Mouse (Mus musculus) limb, embryonic 11.5 days (tissue): Measurements from ENCODE around the gene Mrpl34. TPM values are rescaled to one million over a fixed set of nuclear protein-coding genes. Genes with fewer than 3 reads are reported as not detected.
A peak's percentile ranks its signal among the peaks of the same experiment; 100 is the strongest.

Experiments used
- ATAC-seq: fragments of 200-750 bp; cut with Nextera tagmentation; 2 replicates; pipeline ENCODE4 v1.8.0; 2017; ENCODE audit warnings: low read depth; ENCODE audit not compliant: insufficient number of reproducible peaks, low FRiP score, low TSS enrichment
- DNase-seq: peaks from one replicate; pipeline ENCODE4 v3.0.0-alpha.2; 2015; ENCODE audit warnings: low spot score
- H3K27ac ChIP-seq: fragments of 300-500 bp; sonication (generic); replicated peaks from 2 replicates; pipeline ENCODE4 v1.5.1; 2014; ENCODE audit warnings: low read depth, mild to moderate bottlenecking, low read length
- H3K27me3 ChIP-seq: fragments of 300-500 bp; sonication (generic); 2 replicates; pipeline ENCODE4 v1.6.1; 2014; ENCODE audit warnings: mild to moderate bottlenecking, low read length, mixed read lengths; ENCODE audit not compliant: control insufficient read depth, insufficient read depth
- H3K36me3 ChIP-seq: fragments of 300-500 bp; sonication (generic); 2 replicates; pipeline ENCODE4 v1.6.1; 2014; ENCODE audit warnings: mild to moderate bottlenecking, low read length, moderate library complexity, mixed read lengths; ENCODE audit not compliant: control insufficient read depth, insufficient read depth
- H3K4me1 ChIP-seq: fragments of 300-500 bp; sonication (generic); 2 replicates; pipeline ENCODE4 v1.6.1; 2014; ENCODE audit warnings: low read length, mixed read lengths; ENCODE audit not compliant: control insufficient read depth, insufficient read depth
- H3K4me2 ChIP-seq: fragments of 300-500 bp; sonication (generic); 2 replicates; pipeline ENCODE4 v1.6.1; 2014; ENCODE audit warnings: low read depth, mild to moderate bottlenecking, moderate library complexity; ENCODE audit not compliant: severe bottlenecking
- H3K4me3 ChIP-seq: fragments of 300-500 bp; sonication (generic); 2 replicates; pipeline ENCODE4 v1.5.1; 2014; ENCODE audit warnings: low read depth, low read length
- H3K9ac ChIP-seq: fragments of 300-500 bp; sonication (generic); 2 replicates; pipeline ENCODE4 v1.6.1; 2014; ENCODE audit warnings: mild to moderate bottlenecking, low read length
- H3K9me3 ChIP-seq: fragments of 300-500 bp; sonication (generic); 2 replicates; pipeline ENCODE4 v1.6.1; 2016; ENCODE audit warnings: low read length; ENCODE audit not compliant: control insufficient read depth
- WGBS: fragments of 180-500 bp; shearing (Covaris S2); extraction: QIAGEN DNeasy Blood & Tissue Kit; methylation state at CpG from one replicate; pipeline ENCODE4 v1.1.7; 2014; 5-methylcytosine and 5-hydroxymethylcytosine counted together
- polyA plus RNA-seq: library from polyadenylated mRNA; unstranded; fragments of >200 nt; fragmentation: Nextera tagmentation; extraction: Ambion mirVana; gene quantifications from 2 replicates; pipeline ENCODE4 v1.2.1, GENCODE M21; 2014

The Mrpl34 gene
- polyA plus RNA-seq, 1 experiment from 2014 or later, result 231 TPM

- WGBS, result under 1% methylated on average over 33 of the region's 33 CpGs
- peaks cover 8% of the 10 kb centered on the region; the same call in 1 of the 2 replicates for H3K36me3 ChIP-seq
These were observed 23.1 kb downstream of the Mrpl34 start, which contains the start of gene Gtpbp3 for GRCm38 (mm10) chr8:71487691-71488445. Gtpbp3 (plus strand) TSS chr8:71488103.

GRCm38 (mm10) chr8:71488454-71488853 lies 23.7 kb downstream of the Mrpl34 start:
- WGBS, result 0% methylated on average over 22 of the region's 22 CpGs
- H3K4me2 ChIP-seq, result peak overlapping the region; percentile 100
- H3K9me3 ChIP-seq, result no peaks in the 10 kb centered on the region
- peak overlapping the region; percentile 77; the same call in 1 of the 2 replicates for H3K27ac ChIP-seq
- DNase-seq, result peak; percentile 96
- H3K27me3 ChIP-seq, result no peaks in the 10 kb centered on the region
- H3K4me1 ChIP-seq, result peaks cover 17% of the 10 kb centered on the region
- H3K4me3 ChIP-seq, result peak overlapping the region; percentile 88
- peak; percentile 82 for ATAC-seq
- peaks cover 8% of the 10 kb centered on the region; the same call in 1 of the 2 replicates for H3K36me3 ChIP-seq
- peak overlapping the region; percentile 81 for H3K9ac ChIP-seq

More at GRCm38 (mm10) chr8:71487691-71488445, 23.1 kb downstream of the Mrpl34 start, which contains the start of gene Gtpbp3:
- no peaks in the 10 kb centered on the region for H3K9me3 ChIP-seq
- H3K27ac ChIP-seq, result peak within 1 kb of the TSS; percentile 77; the same call in 1 of the 2 replicates
- H3K27me3 ChIP-seq, result no peaks in the 10 kb centered on the region
- ATAC-seq (no peak; the same call in 1 of the 2 replicates), DNase-seq (peak; percentile 84)
- H3K4me1 ChIP-seq, result peaks cover 17% of the 10 kb centered on the region
- peak within 1 kb of the TSS; percentile 88 for H3K4me3 ChIP-seq
- H3K9ac ChIP-seq, result peak within 1 kb of the TSS; percentile 81
- H3K4me2 ChIP-seq, result peak within 1 kb of the TSS; percentile 100

DNA sequence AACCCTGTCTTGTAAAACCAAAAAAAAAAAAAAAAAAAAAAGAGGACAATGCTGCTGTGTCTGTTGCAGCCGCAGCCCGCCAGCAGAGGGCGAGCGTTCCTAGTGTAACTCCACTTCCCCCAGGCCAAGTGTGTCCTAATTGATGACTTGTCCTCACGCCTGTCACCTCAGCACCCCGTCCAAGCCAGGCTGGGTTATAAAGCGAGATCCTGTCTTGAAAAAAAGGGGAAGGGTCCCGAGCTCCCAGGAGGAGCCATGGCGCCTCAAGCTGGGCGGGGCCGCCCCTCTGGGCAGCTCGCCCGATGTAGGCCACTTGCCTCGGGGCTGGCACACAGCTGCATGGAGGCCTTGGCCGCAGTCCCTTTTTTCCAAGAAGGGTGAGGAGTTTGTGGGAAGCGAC lies 30.3 kb downstream of the Mrpl34 start:
- H3K9me3 ChIP-seq, result no peaks in the 10 kb centered on the region
- DNase-seq (peak; percentile 89), ATAC-seq (peak; percentile 14; the same call in 1 of the 2 replicates)
- H3K4me2 ChIP-seq, result no peak overlapping the region
- no peak overlapping the region for H3K27ac ChIP-seq
- no peak overlapping the region for H3K4me3 ChIP-seq
- peaks cover 36% of the 10 kb centered on the region for H3K4me1 ChIP-seq
- 30% methylated on average over 16 of the region's 16 CpGs for WGBS
- H3K36me3 ChIP-seq, result peaks cover 13% of the 10 kb centered on the region
- no peak overlapping the region for H3K9ac ChIP-seq
- H3K27me3 ChIP-seq, result no peaks in the 10 kb centered on the region

- WGBS, result 96% methylated on average over 5 of the region's 5 CpGs
- H3K4me3 ChIP-seq, result no peak overlapping the region
- H3K4me1 ChIP-seq, result peaks cover 35% of the 10 kb centered on the region
- H3K9ac ChIP-seq, result no peak overlapping the region
- DNase-seq (no peak), ATAC-seq (no peak)
- H3K27me3 ChIP-seq, result no peaks in the 10 kb centered on the region
- H3K27ac ChIP-seq, result no peak overlapping the region
- peaks cover 13% of the 10 kb centered on the region for H3K36me3 ChIP-seq
- H3K9me3 ChIP-seq, result no peaks in the 10 kb centered on the region
- H3K4me2 ChIP-seq, result no peak overlapping the region
These were observed 31.1 kb downstream of the Mrpl34 start for GRCm38 (mm10) chr8:71495811-71496210.

DNA sequence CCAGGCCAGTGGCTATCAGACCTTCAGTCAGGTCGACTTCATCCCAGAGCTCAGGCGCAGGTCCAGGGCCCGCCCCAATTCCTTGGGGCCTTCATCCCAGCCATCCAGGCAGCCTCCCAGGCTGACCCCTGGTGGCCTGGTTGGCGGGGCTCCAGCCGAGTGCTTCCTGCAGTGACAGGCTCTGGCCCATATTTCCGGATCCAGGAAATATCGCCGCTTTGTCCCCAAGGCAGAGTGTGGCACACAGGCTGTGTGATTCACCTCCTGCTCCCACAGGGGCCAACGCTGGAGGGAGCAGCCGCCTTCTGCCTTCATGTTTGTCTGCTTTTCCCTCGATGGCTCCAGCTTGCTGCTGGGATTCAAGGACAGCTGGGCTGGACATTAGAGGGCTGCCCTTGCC lies 31.7 kb downstream of the Mrpl34 start:
- H3K27ac ChIP-seq, result no peak overlapping the region
- H3K36me3 ChIP-seq, result peaks cover 9% of the 10 kb centered on the region
- H3K4me1 ChIP-seq, result peaks cover 35% of the 10 kb centered on the region
- H3K9ac ChIP-seq, result no peak overlapping the region
- no peak for ATAC-seq
- H3K4me2 ChIP-seq, result no peak overlapping the region
- H3K9me3 ChIP-seq, result no peaks in the 10 kb centered on the region
- 32% methylated on average over 11 of the region's 11 CpGs for WGBS
- no peak overlapping the region for H3K4me3 ChIP-seq
- H3K27me3 ChIP-seq, result no peaks in the 10 kb centered on the region
- DNase-seq, result peak; percentile 49

- no peak overlapping the region for H3K9ac ChIP-seq
- 91% methylated on average over 1 of the region's 1 CpGs for WGBS
These were observed 32.4 kb downstream of the Mrpl34 start for GRCm38 (mm10) chr8:71497077-71497645.

GRCm38 (mm10) chr8:71497881-71498501 lies 33.2 kb downstream of the Mrpl34 start:
- Histone ChIP-seq H3K9ac (peak overlapping the region; percentile 13; the same call in 1 of the 2 replicates), H3K4me3 (no peak overlapping the region), H3K4me2 (peak overlapping the region; percentile 10; the same call in 1 of the 2 replicates), H3K4me1 (peaks cover 35% of the 10 kb centered on the region), H3K27ac (peak overlapping the region; percentile 62), H3K36me3 (peaks cover 4% of the 10 kb centered on the region), H3K27me3 (no peaks in the 10 kb centered on the region), H3K9me3 (no peaks in the 10 kb centered on the region)
- DNase-seq (no peak), ATAC-seq (no peak)
- WGBS, result 16% methylated on average over 15 of the region's 15 CpGs

More at GRCm38 (mm10) chr8:71497077-71497645, 32.4 kb downstream of the Mrpl34 start:
- Histone ChIP-seq H3K27ac (no peak overlapping the region), H3K4me1 (peaks cover 35% of the 10 kb centered on the region), H3K27me3 (no peaks in the 10 kb centered on the region), H3K4me3 (no peak overlapping the region), H3K4me2 (no peak overlapping the region), H3K9me3 (no peaks in the 10 kb centered on the region), H3K36me3 (peaks cover 8% of the 10 kb centered on the region)
- no peak for ATAC-seq
- no peak for DNase-seq
